ENCODE assay signal across 17 mouse cellular contexts in the genomic region with DNA sequence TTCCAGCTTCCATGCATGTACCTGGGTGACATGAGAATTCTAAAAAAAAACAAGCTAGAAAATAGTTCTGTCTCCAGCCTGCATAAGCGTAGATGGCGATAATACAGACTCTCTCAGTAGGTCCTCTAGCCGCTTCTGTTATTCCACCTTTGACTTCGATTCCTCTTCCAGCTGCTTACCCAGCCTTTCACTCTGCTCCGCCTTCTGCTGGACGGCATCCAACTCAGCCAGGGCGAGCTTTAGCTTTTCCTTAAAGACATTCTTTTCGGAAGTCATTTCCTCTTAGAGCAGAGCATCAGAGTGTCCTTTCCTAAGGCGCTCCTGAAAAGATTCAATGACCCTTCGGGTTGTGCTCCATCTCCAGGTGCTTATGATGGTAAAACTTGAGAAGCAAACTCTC. TPM values are rescaled to one million over a fixed set of nuclear protein-coding genes. Genes with fewer than 3 reads are reported as not detected.
DNase-seq lines count a peak whose midpoint lies in the region; ATAC-seq lines count a peak whose summit lies in the region.
"Had no signal": no experiment of that assay in that cellular context is flagged by ENCODE, and none has a peak within 500 bp of the region (broad histone marks: within the 10 kb centered on the region; RNA-seq: fewer than 3 reads in every experiment).

No protein-coding gene starts in this region.

- 59% methylated on average over 10 of the region's 10 CpGs for WGBS in heart, embryonic 13.5 days

- peaks cover 48% of the 10 kb centered on the region for H3K36me3 ChIP-seq in heart, embryonic 13.5 days

- H3K27ac ChIP-seq in heart, embryonic 13.5 days (replicated peaks), result no peak overlapping the region
- H3K27ac ChIP-seq: embryonic facial prominence, embryonic 12.5 days; forebrain, embryonic 13.5 days; hindbrain, embryonic 12.5 days; limb, embryonic 13.5 days; neural tube, embryonic 12.5 days had no signal

- no peak overlapping the region for H3K4me3 ChIP-seq in heart, embryonic 13.5 days
- H3K4me3 ChIP-seq: embryonic facial prominence, embryonic 12.5 days; forebrain, embryonic 13.5 days; hindbrain, embryonic 12.5 days; limb, embryonic 13.5 days; neural tube, embryonic 12.5 days had no signal

- ATAC-seq in heart, embryonic 13.5 days (ENCODE audit: extremely low read depth, insufficient number of reproducible peaks, low FRiP score, low TSS enrichment), result no peak
- ATAC-seq: forebrain, embryonic 13.5 days had no signal

- no peak overlapping the region for H3K9ac ChIP-seq in heart, embryonic 13.5 days
- H3K9ac ChIP-seq: embryonic facial prominence, embryonic 12.5 days; forebrain, embryonic 13.5 days; hindbrain, embryonic 12.5 days; limb, embryonic 13.5 days; neural tube, embryonic 12.5 days had no signal

- H3K27me3 ChIP-seq in heart, embryonic 13.5 days (replicated peaks), result no peaks in the 10 kb centered on the region
- H3K27me3 ChIP-seq: embryonic facial prominence, embryonic 12.5 days; forebrain, embryonic 13.5 days; hindbrain, embryonic 12.5 days; limb, embryonic 13.5 days; neural tube, embryonic 12.5 days had no signal

- DNase-seq in heart, adult 9 months (ENCODE audit: low spot score in 2 of 2), result no peak
- peak; percentile 29 for DNase-seq in ovary, postnatal 36 days (ENCODE audit: low spot score)
- no peak for DNase-seq in ovary, postnatal 10 days (ENCODE audit: low spot score)
- DNase-seq in kidney, postnatal 36 days, result peak; percentile 60 to 85
- DNase-seq in left cerebral cortex, adult 9 months (ENCODE audit: low spot score in 2 of 2), result no peak
- DNase-seq in urinary bladder, adult 18-20 months (ENCODE audit: low spot score in 2 of 2), result no peak
- DNase-seq: cerebellum, postnatal 10 days; gastrocnemius, postnatal 14 days; midbrain, embryonic 14.5 days; right cerebral cortex, postnatal 14 days; thymus, postnatal 36 days had no signal

- H3K4me1 ChIP-seq in heart, embryonic 13.5 days, result peaks cover 39% of the 10 kb centered on the region

- no peaks in the 10 kb centered on the region for H3K9me3 ChIP-seq in heart, embryonic 13.5 days
- H3K9me3 ChIP-seq: embryonic facial prominence, embryonic 12.5 days; forebrain, embryonic 13.5 days; hindbrain, embryonic 12.5 days; limb, embryonic 13.5 days; neural tube, embryonic 12.5 days had no signal

- peak overlapping the region; percentile 10; the same call in 1 of the 2 replicates for H3K4me2 ChIP-seq in heart, embryonic 13.5 days
- H3K4me2 ChIP-seq: embryonic facial prominence, embryonic 12.5 days; forebrain, embryonic 13.5 days; hindbrain, embryonic 12.5 days; limb, embryonic 13.5 days; neural tube, embryonic 12.5 days had no signal

RNA-seq across cellular contexts. Expression of gene Pigm, which starts 3.7 kb away (rescaled TPM):
- 4.4 and 4.7 TPM in 2 replicates for polyA plus RNA-seq in heart, embryonic 13.5 days (2015; fragmentation: Nextera tagmentation; extraction: Ambion mirVana)

RNA-seq across cellular contexts. Expression of gene Kcnj10, which starts 39.1 kb away (rescaled TPM):
- polyA plus RNA-seq in heart, embryonic 13.5 days (2015; fragmentation: Nextera tagmentation; extraction: Ambion mirVana), result 0.04 TPM in 1 of 2 replicates, not detected in the other

RNA-seq across cellular contexts. Expression of gene Kcnj9, which starts 50.9 kb away (rescaled TPM):
- polyA plus RNA-seq in heart, embryonic 13.5 days (2015; fragmentation: Nextera tagmentation; extraction: Ambion mirVana), result not detected in 2 replicates

Comparison
In these comparisons a context has a peak if more than half of its experiments do, and no peak if none do; other contexts are left out.
1. DNase-seq: peak in ovary, postnatal 36 days (single experiment) and kidney, postnatal 36 days (2 of 2); none in heart, adult 9 months (0 of 2), ovary, postnatal 10 days (single experiment), left cerebral cortex, adult 9 months (0 of 2) and urinary bladder, adult 18-20 months (0 of 2).